Mouse (Mus musculus) frontal cortex, postnatal 10 days (tissue): ENCODE results near the gene Mylpf.
A peak's percentile ranks its signal among the peaks of the same experiment; 100 is the strongest.

Experiments
- DNase-seq, 2 experiments: peaks; one replicate each; pipeline ENCODE4 v3.0.0; 2022; ENCODE audit warnings: low spot score in 2 of 2, mixed read lengths in 1 of 2

Mylpf gene

DNA sequence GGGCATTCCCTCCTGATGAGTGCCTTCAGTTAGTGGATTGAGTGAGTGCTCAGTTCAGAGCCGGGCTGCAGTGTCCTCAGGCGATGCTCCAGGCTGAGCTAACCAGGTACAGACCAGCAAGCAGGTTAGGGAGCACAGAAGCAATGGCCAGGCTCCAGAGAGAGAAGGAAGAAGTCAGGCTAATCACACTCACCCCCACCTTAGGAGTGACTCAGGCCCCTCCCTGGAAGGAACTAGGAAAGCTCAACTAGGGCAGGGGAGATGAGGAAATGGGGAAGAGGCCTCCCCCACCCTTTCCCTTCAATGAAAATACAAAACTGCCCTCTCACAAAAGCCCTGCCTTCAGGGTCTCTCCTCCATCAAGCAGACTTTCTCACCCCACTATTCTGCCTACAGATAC is 2.1 kb upstream of the Mylpf start:
- no peak for DNase-seq

DNA sequence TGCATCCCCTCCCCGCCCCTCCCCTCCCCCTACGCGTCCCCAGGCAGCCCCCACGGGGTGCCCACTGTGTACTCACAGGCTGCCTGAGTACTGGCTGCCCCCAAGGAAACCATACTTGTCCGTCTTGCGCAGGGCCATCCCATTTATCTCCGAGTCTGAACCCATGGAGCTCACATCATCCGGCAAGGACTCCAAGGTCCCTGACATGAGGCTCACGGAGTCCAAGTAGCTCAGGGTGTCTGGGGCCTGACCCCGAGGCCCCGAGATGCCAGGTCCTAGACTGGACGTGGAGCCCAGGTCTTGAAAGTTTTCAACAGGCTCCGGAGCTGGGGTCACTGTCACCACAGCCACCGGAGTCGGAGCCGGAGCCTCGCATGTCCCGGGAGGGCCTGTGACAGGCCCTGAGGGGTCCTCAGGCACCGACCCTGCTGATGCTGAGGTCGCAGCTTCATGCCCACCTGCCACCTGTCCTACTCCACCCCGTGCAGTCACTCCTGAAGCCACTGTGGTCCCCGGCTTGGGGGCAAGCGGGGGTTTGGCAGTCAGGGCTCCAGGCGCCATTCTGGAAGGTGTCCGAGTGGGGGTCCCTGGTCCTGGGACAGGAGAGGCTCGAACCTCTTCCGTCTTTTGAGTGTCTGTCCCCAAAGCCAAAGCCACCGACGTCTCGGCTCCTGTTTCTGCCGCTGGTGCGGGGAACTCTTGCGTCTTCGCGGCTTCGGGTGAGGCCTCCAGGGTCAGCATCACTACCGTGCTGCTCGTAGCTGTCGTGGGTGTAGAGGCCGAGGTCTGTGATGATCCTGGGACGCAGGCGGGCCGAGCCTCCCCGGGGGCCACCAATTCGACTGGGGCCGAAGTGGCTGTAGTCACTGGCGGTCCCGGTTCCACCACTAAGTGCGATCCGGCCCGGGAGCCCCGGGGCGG is 1.1 kb upstream of the Mylpf start:
- peak; percentile 34 to 58 for DNase-seq

DNA sequence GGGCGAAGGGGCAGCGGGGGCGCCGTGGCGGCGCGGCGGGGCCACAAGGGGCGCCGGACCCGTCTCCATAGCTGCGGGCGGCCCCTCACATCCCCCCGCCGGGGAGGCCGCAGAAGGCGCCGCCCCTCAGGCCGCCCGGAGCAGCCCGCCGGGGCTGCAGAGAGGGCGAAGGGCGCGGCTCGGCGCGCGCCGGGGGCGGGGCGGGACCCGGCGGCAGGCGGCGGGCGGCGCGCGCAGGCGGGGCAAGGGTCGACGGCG is 466 bp upstream of the Mylpf start, which contains the start of gene Tbc1d10b:
TSS of gene Tbc1d10b (minus strand) at position 174 of the 258 bp plus-strand sequence.
- no peak for DNase-seq

DNA sequence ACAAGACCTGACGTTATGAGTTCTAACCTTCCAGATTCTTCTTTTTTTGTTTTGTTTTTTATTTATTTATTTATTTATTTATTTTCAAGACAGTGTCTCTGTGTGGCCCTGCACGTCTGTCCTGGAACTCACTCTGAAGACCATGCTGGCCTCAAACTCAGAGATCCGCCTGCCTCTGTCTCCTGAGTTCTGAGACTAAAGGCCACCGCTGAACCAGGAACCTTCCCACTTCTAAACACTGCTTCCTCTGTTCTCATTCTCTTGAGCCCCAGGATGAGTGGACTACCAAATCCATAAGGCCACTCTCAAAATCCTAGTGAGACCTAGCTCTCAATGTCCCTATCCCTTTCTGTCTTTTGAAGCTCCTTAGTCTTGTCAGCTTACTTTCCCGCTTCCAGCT is 1.2 kb downstream of the Mylpf start:
- DNase-seq, result no peak

DNA sequence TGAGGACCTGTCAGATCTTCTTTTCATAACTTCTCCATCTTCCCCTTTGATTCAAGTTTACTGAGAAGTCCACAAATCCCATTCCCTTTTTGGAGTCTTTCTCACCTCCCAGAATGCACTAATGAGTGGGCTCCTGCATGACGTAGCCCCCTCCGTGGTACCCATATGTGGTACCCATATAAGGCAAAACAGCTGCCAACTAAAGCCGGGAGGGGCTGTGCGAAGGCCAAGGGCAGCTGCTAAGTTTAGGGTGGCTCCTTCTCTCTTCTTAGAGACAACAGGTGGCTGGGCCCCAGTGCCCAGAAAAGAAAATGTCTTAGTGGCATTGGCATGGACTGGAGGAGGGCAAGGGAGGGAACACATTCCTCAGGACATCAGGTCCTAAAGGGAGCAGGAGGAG is 1.6 kb downstream of the Mylpf start:
- peak in 1 of 2 experiments; percentile 17 for DNase-seq

DNA sequence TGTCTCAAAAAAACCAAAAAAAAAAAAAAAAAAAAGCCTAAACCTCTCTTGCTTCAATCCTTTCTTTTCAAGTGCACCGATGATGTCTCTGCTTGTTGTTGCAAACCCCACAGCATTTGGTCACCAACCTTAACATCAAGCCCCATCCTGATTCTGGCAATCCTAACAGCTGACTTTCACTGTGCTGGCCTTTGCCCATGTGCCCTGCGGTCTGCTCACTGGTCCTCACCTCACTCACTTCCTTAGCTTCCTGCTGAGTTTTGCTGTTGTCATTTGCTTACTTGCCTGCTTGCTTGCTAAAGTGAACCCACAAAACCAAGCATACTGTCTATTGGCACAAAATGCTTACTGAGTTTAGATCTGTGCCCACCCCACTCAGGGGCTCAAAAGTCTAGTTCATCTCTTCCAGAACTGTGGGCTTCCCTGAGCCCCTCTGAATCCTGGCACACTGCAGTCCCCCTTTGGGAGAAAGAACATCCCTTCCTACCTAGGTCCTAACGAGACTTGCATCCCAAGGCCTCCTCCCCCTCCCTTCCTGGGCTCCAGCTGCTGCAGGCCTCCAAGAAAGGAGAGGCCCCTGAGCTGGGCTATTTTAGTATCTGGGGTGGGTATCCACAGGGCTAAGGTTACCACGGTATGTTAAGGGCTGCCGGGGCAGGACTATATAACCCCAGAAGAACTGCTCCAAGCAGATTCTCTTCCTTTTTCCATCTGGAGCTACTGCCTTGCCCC is 2.5 kb downstream of the Mylpf start:
- no peak for DNase-seq

DNA sequence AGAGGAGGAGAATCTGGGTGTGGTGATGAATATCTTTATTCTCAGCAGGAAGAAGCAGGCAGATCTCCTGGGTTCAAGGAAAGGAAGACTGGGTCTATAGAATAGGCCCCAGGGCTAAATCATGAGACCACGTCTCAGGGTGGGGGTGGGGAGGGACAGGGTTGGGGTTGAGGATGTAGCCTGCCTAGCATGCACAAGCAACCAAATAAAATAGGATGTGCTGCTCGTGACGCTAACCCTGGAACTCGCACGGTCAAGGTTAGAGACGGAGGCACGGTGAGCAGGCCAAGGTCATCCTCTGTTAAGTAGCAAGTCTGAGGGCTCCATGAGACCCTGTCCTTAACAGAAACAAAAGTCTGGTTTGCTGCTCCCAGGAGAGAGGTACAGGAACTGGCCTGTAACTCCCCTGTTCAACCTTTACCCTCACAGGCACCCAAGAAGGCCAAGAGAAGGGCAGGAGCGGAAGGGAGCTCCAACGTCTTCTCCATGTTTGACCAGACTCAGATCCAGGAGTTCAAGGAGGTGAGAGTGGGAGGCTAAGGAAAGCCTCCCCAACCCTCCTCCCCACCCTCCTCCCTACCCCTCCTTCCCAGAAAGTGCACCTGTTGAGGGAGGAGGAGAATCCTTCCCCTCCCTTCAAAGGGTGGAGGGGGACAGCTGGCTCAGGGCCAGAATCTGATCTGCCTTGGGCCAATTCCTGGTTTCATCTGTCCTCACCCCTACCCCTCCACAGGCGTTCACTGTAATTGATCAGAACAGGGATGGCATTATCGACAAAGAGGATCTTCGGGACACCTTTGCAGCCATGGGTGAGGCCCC is 4.0 kb downstream of the Mylpf start:
- no peak for DNase-seq

DNA sequence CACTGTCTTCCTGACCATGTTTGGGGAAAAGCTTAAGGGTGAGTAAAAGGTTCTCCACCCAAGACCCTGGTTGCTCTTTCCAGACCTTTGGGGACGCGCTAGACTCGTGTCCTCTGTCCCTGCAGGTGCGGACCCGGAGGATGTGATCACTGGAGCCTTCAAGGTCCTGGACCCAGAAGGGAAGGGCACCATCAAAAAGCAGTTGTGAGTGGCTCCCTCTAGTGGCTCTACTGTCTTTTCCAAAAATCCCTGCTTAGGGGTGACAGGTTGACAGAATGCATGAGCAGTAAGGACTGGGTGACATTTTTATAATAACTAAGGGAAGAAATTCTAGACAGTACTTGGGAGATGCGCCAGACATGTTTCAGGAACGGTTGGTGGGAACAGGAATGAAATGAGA is 4.8 kb downstream of the Mylpf start:
- peak in 1 of 2 experiments; percentile 13 for DNase-seq

DNA sequence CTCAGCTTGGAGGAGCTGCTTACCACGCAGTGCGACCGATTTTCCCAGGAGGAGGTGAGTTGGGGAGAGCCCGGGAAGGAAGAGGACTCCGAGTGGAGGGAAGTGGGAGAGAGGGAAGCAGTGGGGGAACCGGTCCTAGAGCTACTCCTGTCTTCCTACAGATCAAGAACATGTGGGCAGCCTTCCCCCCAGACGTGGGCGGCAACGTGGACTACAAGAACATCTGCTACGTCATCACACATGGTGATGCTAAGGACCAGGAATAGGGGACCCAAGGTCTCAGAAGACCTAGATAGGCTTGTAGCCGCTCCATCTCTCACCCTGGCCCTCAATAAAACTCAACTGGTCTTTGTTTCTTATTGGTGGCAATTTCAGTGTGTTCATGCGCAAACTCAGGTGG is 5.2 kb downstream of the Mylpf start:
- DNase-seq, result no peak

DNA sequence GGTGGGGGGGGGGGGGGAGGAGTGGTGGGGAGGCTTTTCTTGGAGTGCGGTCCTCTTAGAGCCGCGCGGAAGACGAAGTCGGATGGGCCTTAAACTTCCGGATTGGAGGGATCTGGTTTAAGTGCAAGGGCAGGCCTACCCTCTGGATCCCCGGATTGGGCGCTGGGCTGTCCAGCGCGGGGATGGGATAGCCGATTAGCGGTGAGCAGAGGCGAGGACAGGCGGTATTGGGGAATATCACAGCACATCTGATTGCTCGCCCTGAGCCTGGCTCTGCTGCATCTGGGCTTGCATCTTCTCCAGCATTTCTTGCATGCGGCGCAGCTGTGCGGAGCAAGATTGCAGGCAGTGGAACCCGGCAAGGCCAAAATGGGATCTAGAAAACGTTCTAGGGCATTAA is 5.8 kb downstream of the Mylpf start:
- no peak for DNase-seq

DNA sequence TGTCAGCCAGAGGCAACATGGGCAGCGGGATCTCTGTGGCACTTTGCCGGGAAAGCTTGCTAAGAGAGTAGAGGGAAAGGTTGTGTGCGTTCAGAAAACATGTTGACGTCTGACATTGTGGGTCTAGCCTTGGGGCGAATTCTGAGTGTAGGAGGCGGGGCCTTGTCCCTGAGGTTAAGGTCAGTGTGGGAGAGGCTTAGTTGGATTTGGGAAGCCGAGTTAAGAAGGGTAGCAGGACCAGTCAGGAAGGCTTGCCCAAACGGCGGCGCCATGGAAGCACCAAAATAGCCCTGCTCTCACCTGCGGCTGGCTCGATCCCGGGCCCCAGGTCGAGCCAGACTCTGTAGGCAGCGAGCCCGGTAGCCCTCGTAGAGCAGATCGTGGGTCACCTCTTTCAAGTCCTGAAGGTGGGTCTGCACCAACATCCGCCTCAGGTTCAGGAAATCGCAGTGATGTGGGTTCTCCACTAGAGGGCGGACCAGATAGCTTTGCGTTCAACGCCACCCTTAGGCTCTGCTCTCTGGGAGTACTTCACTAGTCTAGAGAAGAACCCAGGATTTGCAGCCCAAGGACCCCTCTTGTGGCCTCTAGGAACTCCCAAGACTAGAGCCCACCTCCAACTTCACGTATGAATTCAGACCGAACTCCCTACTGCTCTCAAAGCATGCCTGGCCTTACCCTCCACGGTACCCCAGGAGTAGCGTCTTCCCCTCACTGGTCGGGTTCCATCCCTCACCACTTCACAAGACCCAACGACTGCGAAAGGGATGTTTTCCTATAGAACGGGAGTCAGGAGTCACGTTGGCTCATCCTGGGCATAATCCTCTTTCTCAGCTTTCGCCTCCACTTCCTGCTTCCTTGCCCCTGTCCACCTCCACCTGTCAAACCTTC is 6.5 kb downstream of the Mylpf start:
- DNase-seq, result peak in 1 of 2 experiments; percentile 40

DNA sequence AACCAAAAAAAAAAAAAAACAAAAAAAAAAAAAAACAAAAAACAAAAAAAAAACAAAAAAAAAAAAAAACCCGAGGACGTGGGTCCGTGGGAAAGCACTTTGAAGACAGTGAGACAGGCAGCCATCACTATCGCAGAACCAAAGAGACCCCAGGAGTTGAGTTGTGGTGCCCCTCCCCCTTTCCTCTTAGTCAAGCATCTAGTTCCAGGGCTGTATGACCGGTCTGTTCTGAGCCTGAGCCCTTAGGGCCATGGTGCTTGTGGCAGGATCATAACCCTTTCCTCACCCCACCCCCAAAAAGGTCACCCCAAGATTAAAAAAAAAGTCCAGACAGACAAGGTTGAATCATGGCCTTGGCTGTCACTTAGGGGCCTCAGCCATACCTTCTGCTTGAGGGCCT is 7.6 kb downstream of the Mylpf start:
- DNase-seq, result no peak

DNA sequence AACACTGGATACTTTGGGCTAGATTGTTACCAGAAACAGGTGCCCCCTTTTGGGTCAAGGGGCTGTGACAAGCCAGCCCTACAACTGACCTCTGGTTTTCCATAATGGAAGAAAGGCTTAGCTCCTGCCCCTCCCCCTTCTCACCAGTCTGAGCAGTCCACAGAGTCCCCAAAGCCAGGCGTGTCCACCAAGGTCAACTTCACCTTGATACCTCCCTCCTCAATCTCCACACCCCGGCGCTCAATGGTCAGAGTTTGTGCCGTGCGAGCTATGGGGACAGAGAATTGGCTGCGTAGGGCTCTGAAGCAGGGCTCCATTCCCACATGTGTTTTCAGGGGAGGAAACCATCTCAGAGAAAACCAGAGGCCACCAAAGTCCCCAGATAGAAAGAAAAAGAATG is 8.8 kb downstream of the Mylpf start:
- DNase-seq, result no peak

DNA sequence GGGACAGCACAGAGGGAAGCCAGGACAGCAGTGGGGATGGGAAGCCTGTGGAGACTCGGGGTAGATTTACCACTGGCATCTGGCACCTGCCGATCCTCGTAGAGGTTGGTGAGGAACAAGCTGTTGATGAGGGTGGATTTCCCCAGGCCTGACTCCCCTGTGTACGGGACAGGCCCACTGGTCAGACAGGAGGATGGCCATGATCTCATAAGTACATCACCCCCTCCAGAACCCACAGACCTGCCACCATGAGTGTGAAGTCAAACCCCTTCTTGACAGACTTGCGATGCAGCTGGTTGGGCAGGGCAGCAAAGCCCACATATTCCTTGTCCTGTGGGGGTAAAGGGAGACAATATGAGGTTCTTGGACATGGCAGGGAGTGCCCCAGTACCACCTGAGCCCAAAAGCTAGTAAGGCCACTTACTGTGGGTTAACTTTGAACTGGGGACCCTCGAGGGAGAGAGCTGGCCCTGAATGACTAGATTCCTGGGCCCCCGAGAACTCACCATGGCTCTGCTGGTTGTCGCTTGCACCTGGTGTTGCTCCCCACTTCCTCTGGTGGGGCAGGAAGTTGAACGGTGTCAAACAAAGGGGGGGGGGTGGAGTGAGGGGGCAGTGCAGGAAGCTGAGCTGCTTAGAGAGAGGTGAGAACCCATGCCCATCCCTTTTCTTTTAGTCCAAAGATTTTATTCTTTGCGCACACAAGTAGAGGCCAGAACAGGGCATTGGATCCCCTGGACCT is 9.4 kb downstream of the Mylpf start:
- no peak for DNase-seq

DNA sequence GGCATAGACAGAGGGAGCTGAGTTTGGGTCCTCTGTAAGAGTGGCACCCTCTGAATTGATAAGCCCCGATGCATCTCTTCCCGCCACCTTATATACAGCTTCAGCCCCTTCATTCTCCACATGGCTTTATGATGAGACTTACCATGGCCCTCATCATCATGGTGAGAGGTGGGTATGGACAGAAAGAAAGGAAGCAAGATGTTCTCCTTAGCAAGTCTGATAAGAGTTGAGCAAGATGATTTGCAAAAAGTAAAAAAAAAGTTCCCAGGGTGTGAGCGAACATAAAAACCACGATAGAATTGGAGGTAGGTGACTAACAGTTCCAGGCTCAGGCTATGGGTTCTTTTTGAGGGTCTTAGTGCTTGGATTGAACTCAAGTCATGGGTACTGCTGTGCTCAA is 10.0 kb downstream of the Mylpf start:
- DNase-seq, result no peak

DNA sequence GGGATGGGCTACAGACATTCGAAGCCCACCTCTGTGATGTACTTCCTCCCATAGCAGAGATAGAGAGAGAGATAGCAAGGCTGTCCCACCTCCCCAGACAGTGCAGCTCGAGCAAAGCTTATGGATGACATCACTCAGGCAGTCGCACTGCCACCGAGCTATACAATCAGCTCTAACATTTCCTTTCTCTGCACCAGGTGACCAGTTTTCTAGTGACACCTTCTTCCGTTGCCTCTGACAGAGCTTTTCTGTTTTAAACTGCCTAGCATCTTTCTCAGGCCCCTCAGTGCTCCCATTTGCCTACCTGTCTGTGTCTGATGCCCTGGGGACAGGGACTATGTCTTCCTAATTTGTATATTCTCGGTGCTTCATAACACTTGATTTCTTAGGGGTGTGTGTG is 11.8 kb downstream of the Mylpf start:
- DNase-seq, result no peak

DNA sequence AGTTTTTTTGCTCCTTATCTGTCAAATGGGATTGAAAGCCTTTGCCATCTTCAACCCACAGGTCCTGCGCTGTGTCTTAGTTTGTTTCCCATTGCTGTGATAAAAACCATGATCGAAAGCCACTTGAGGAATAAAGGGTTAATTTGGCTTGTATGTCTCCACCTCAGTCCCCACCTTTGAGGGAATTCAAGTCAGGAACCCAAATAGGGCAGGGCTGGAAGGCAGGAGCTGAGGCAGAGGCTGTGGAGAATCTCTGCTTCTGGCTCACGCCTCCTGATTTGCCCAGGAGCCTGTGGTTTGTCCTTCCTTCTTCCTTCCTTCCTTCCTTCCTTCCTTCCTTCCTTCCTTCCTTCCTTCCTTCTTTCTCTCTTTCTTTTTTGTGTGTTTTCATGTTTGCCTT is 14.4 kb downstream of the Mylpf start:
- no peak for DNase-seq

DNA sequence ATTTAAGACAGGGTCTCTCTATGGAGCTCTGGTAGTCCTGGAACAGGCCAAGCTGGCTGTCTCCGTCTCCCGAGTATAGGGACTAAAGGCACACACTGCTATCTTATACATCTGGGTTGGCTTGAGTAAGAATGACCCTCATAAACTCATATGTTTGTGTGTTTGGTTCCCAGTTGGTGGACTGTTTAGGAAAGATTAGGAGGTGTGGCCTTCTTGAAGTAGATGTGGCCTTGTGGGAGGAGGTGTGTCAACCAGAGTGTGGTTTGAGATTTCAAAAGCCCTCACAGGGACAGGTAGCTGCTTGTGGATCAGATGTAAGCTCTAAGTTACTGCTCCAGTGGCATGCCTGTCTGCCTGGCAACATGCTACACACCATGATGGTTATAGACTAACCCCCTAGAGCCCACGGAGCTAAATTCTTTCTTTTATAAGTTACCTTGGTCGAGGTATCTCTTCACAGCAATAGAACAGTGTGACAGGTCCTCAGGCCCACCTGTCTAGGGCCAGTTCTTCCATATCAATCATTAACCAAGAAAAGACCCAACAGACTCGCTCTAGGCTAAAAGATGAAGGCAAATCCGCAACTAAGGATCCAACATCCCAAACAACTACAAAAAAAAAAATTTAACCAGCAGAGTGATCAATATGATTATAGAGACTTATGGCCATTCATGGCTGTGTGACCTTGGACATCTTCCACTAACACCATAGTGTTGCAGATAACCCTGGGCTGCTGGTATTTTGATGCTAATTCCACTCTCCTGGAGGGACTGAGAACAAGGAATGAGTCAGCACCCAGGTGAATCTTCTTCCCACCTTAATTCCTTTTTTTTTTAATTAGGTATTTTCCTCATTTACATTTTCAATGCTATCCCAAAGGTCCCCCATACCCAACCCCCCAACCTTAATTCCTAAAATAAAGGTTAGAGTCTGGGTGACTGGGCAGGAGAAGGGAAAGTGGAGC is 15.1 kb downstream of the Mylpf start:
- no peak for DNase-seq

DNA sequence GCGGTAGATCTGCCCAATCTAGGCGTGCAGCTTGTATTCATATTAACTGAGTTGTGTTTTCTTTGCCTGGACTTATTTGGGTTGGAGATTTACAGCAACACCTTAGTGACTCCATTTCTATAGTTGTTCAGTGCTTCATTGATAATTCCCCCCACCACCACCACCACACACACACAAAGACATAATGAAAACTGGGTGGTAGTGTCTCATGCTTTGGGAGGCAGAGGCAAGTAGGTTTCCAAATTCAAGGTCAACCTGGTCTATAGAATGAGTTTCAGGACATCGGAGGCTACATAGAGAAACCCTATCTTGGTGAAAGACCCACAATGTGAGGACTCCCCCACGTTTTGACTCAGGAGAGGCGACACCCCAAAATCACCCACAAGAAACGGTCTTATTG is 15.9 kb downstream of the Mylpf start:
- DNase-seq, result no peak
